Mouse (Mus musculus): ENCODE data around the gene Ins2. TPM values are rescaled to one million over a fixed set of nuclear protein-coding genes. Genes with fewer than 3 reads are reported as not detected.
A peak's percentile ranks its signal among the peaks of the same experiment; 100 is the strongest.

The Ins2 gene
- total RNA-seq, 1 experiment, result not detected

GRCm38 (mm10) chr7:142706873-142707272 lies 36.3 kb downstream of the Ins2 start:
- DNase-seq (ENCODE audit: low read depth, low spot score), result no peak
- TF ChIP-seq CHD2 (IDR thresholded peaks at IDR 0.05; ENCODE audit: low read depth, low read length), result no peak
- no peak for TF ChIP-seq MAFK (IDR thresholded peaks at IDR 0.05; ENCODE audit: insufficient read depth, low read depth, low read length)
- H3K4me3 ChIP-seq (ENCODE audit: insufficient read depth in 1 of 2, low read depth in 1 of 2, low read length in 2 of 2, poor library complexity in 1 of 2, severe bottlenecking in 1 of 2), result no peak overlapping the region
- no peaks in the 10 kb centered on the region for H3K9me3 ChIP-seq (ENCODE audit: control insufficient read depth, insufficient read depth, low read depth, low read length)
- no peaks in the 10 kb centered on the region for H3K4me1 ChIP-seq (ENCODE audit: control insufficient read depth in 2 of 2, insufficient read depth in 2 of 2, low read length in 2 of 2, poor library complexity in 1 of 2)
- no peak overlapping the region for H3K9ac ChIP-seq (ENCODE audit: insufficient read depth, low read depth, low read length, poor library complexity, severe bottlenecking)
- in situ Hi-C loops (cut with MboI; ENCODE audit: low sequenced_read_pairs in 2 of 2, unreplicated experiment in 2 of 2), result no loop called here
- H3K36me3 ChIP-seq (ENCODE audit: control insufficient read depth, insufficient read depth, low read length, poor library complexity, severe bottlenecking), result no peaks in the 10 kb centered on the region
- H3K27ac ChIP-seq (ENCODE audit: insufficient read depth, low read depth, low read length, poor library complexity, severe bottlenecking), result no peak overlapping the region

GRCm38 (mm10) chr7:142699334-142699860 lies 43.8 kb downstream of the Ins2 start:
- H3K9me3 ChIP-seq (ENCODE audit: control insufficient read depth, insufficient read depth, low read depth, low read length), result no peaks in the 10 kb centered on the region
- H3K4me1 ChIP-seq (ENCODE audit: control insufficient read depth in 2 of 2, insufficient read depth in 2 of 2, low read length in 2 of 2, poor library complexity in 1 of 2), result no peaks in the 10 kb centered on the region
- in situ Hi-C loops (cut with MboI; ENCODE audit: low sequenced_read_pairs in 2 of 2, unreplicated experiment in 2 of 2), result no loop called here
- no peak overlapping the region for H3K9ac ChIP-seq (ENCODE audit: insufficient read depth, low read depth, low read length, poor library complexity, severe bottlenecking)
- no peaks in the 10 kb centered on the region for H3K36me3 ChIP-seq (ENCODE audit: control insufficient read depth, insufficient read depth, low read length, poor library complexity, severe bottlenecking)
- TF ChIP-seq HCFC1 (IDR thresholded peaks at IDR 0.05; ENCODE audit: borderline replicate concordance, insufficient read depth, low read length) (no peak), MAFK (IDR thresholded peaks at IDR 0.05; ENCODE audit: insufficient read depth, low read depth, low read length) (no peak), ZNF384 (IDR thresholded peaks at IDR 0.05; ENCODE audit: low read depth, low read length) (no peak), CHD2 (IDR thresholded peaks at IDR 0.05; ENCODE audit: low read depth, low read length) (no peak), ZC3H11A (IDR thresholded peaks at IDR 0.05; ENCODE audit: borderline replicate concordance, low read depth, low read length) (no peak)
- no peak for DNase-seq (ENCODE audit: low read depth, low spot score)
- no peak overlapping the region for H3K27ac ChIP-seq (ENCODE audit: insufficient read depth, low read depth, low read length, poor library complexity, severe bottlenecking)
- H3K4me3 ChIP-seq (ENCODE audit: insufficient read depth in 1 of 2, low read depth in 1 of 2, low read length in 2 of 2, poor library complexity in 1 of 2, severe bottlenecking in 1 of 2), result no peak overlapping the region

GRCm38 (mm10) chr7:142678611-142679010 lies 64.6 kb downstream of the Ins2 start:
- no peaks in the 10 kb centered on the region for H3K36me3 ChIP-seq (ENCODE audit: control insufficient read depth, insufficient read depth, low read length, poor library complexity, severe bottlenecking)
- H3K27ac ChIP-seq (ENCODE audit: insufficient read depth, low read depth, low read length, poor library complexity, severe bottlenecking), result no peak overlapping the region
- no peak overlapping the region for H3K4me3 ChIP-seq (ENCODE audit: insufficient read depth in 1 of 2, low read depth in 1 of 2, low read length in 2 of 2, poor library complexity in 1 of 2, severe bottlenecking in 1 of 2)
- H3K9ac ChIP-seq (ENCODE audit: insufficient read depth, low read depth, low read length, poor library complexity, severe bottlenecking), result no peak overlapping the region
- H3K9me3 ChIP-seq (ENCODE audit: control insufficient read depth, insufficient read depth, low read depth, low read length), result no peaks in the 10 kb centered on the region
- DNase-seq (ENCODE audit: low read depth, low spot score), result no peak
- in situ Hi-C loops (cut with MboI; ENCODE audit: low sequenced_read_pairs in 2 of 2, unreplicated experiment in 2 of 2), result loop anchor here (5.0 to 10.0 kb wide), 3 partner anchors 254 to 361 kb away; no protein-coding TSS in a partner anchor
- no peaks in the 10 kb centered on the region for H3K4me1 ChIP-seq (ENCODE audit: control insufficient read depth in 2 of 2, insufficient read depth in 2 of 2, low read length in 2 of 2, poor library complexity in 1 of 2)
- no peak for TF ChIP-seq CHD2 (IDR thresholded peaks at IDR 0.05; ENCODE audit: low read depth, low read length)
- TF ChIP-seq MAFK (IDR thresholded peaks at IDR 0.05; ENCODE audit: insufficient read depth, low read depth, low read length), result no peak
- TF ChIP-seq ZC3H11A (IDR thresholded peaks at IDR 0.05; ENCODE audit: borderline replicate concordance, low read depth, low read length), result no peak
- no peak for TF ChIP-seq ZNF384 (IDR thresholded peaks at IDR 0.05; ENCODE audit: low read depth, low read length)
- TF ChIP-seq HCFC1 (IDR thresholded peaks at IDR 0.05; ENCODE audit: borderline replicate concordance, insufficient read depth, low read length), result no peak

- TF ChIP-seq ZC3H11A (IDR thresholded peaks at IDR 0.05; ENCODE audit: borderline replicate concordance, low read depth, low read length) (peak; percentile 86), ZNF384 (IDR thresholded peaks at IDR 0.05; ENCODE audit: low read depth, low read length) (no peak), CHD2 (IDR thresholded peaks at IDR 0.05; ENCODE audit: low read depth, low read length) (no peak), MAFK (IDR thresholded peaks at IDR 0.05; ENCODE audit: insufficient read depth, low read depth, low read length) (no peak)
- Histone ChIP-seq H3K27ac (ENCODE audit: insufficient read depth, low read depth, low read length, poor library complexity, severe bottlenecking) (no peak overlapping the region), H3K9ac (ENCODE audit: insufficient read depth, low read depth, low read length, poor library complexity, severe bottlenecking) (no peak overlapping the region), H3K36me3 (ENCODE audit: control insufficient read depth, insufficient read depth, low read length, poor library complexity, severe bottlenecking) (no peaks in the 10 kb centered on the region), H3K4me1 (ENCODE audit: control insufficient read depth in 2 of 2, insufficient read depth in 2 of 2, low read length in 2 of 2, poor library complexity in 1 of 2) (no peaks in the 10 kb centered on the region), H3K9me3 (ENCODE audit: control insufficient read depth, insufficient read depth, low read depth, low read length) (no peaks in the 10 kb centered on the region), H3K4me3 (ENCODE audit: insufficient read depth in 1 of 2, low read depth in 1 of 2, low read length in 2 of 2, poor library complexity in 1 of 2, severe bottlenecking in 1 of 2) (no peak overlapping the region)
- in situ Hi-C loops (cut with MboI; ENCODE audit: low sequenced_read_pairs in 2 of 2, unreplicated experiment in 2 of 2), result loop anchor here (5.0 to 10.0 kb wide), 3 partner anchors 251 to 358 kb away; no protein-coding TSS in a partner anchor
- DNase-seq (ENCODE audit: low read depth, low spot score), result no peak
Measured at GRCm38 (mm10) chr7:142675644-142676043, 67.5 kb downstream of the Ins2 start.

DNA sequence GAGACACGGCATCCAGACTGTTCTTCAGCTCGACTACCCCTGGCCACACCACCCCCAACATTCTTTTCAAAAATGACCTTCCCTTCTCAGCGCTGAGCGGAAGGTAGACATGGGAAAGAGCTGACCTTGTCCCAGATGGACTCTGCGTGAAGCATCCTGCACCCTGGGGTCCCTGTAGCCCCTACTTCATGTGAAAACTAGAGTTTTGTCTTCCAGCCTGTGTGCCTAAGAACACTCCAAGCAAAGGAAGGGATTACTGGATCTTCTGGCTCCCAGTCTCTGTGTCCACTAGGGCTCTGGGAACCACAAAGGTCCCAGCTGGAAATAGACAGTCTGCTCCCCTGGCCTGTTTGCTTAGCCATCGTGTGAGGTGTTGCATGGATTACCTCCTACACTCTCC lies 68.0 kb downstream of the Ins2 start:
- no peaks in the 10 kb centered on the region for H3K4me1 ChIP-seq (ENCODE audit: control insufficient read depth in 2 of 2, insufficient read depth in 2 of 2, low read length in 2 of 2, poor library complexity in 1 of 2)
- no peak overlapping the region for H3K4me3 ChIP-seq (ENCODE audit: insufficient read depth in 1 of 2, low read depth in 1 of 2, low read length in 2 of 2, poor library complexity in 1 of 2, severe bottlenecking in 1 of 2)
- H3K27ac ChIP-seq (ENCODE audit: insufficient read depth, low read depth, low read length, poor library complexity, severe bottlenecking), result no peak overlapping the region
- H3K36me3 ChIP-seq (ENCODE audit: control insufficient read depth, insufficient read depth, low read length, poor library complexity, severe bottlenecking), result no peaks in the 10 kb centered on the region
- H3K9me3 ChIP-seq (ENCODE audit: control insufficient read depth, insufficient read depth, low read depth, low read length), result no peaks in the 10 kb centered on the region
- TF ChIP-seq MAFK (IDR thresholded peaks at IDR 0.05; ENCODE audit: insufficient read depth, low read depth, low read length) (no peak), CHD2 (IDR thresholded peaks at IDR 0.05; ENCODE audit: low read depth, low read length) (no peak), ZNF384 (IDR thresholded peaks at IDR 0.05; ENCODE audit: low read depth, low read length) (no peak), ZC3H11A (IDR thresholded peaks at IDR 0.05; ENCODE audit: borderline replicate concordance, low read depth, low read length) (no peak), HCFC1 (IDR thresholded peaks at IDR 0.05; ENCODE audit: borderline replicate concordance, insufficient read depth, low read length) (no peak)
- no peak for DNase-seq (ENCODE audit: low read depth, low spot score)
- in situ Hi-C loops (cut with MboI; ENCODE audit: low sequenced_read_pairs in 2 of 2, unreplicated experiment in 2 of 2), result loop anchor here (5.0 to 10.0 kb wide), 3 partner anchors 250 to 358 kb away; no protein-coding TSS in a partner anchor
- H3K9ac ChIP-seq (ENCODE audit: insufficient read depth, low read depth, low read length, poor library complexity, severe bottlenecking), result no peak overlapping the region
